Mouse (Mus musculus) midbrain, embryonic 15.5 days (tissue): ENCODE results near the gene 4930562C15Rik. TPM values are rescaled to one million over a fixed set of nuclear protein-coding genes. Genes with fewer than 3 reads are reported as not detected.

Experiments
- ATAC-seq: fragments of 200-750 bp; cut with Nextera tagmentation; replicated peaks from 2 replicates; pipeline ENCODE4 v1.8.0; 2017; ENCODE audit warnings: moderate TSS enrichment
- H3K27ac ChIP-seq: fragments of 300-500 bp; sonication (generic); 2 replicates; pipeline ENCODE4 v1.5.1; 2015; ENCODE audit warnings: mild to moderate bottlenecking, inconsistent platforms
- H3K27me3 ChIP-seq: fragments of 300-500 bp; sonication (generic); replicated peaks from 2 replicates; pipeline ENCODE4 v1.6.1; 2015; ENCODE audit warnings: inconsistent platforms
- H3K36me3 ChIP-seq: fragments of 300-500 bp; sonication (generic); replicated peaks from 2 replicates; pipeline ENCODE4 v1.6.1; 2015; ENCODE audit warnings: inconsistent platforms
- H3K4me1 ChIP-seq: fragments of 300-500 bp; sonication (generic); 2 replicates; pipeline ENCODE4 v1.6.1; 2015; ENCODE audit warnings: inconsistent platforms
- H3K4me2 ChIP-seq: fragments of 300-500 bp; sonication (generic); 2 replicates; pipeline ENCODE4 v1.6.1; 2015; ENCODE audit warnings: inconsistent platforms, mild to moderate bottlenecking, moderate library complexity
- H3K4me3 ChIP-seq: fragments of 300-500 bp; sonication (generic); 2 replicates; pipeline ENCODE4 v1.5.1; 2015; ENCODE audit warnings: mild to moderate bottlenecking, inconsistent platforms
- H3K9ac ChIP-seq: fragments of 300-500 bp; sonication (generic); 2 replicates; pipeline ENCODE4 v1.6.1; 2015; ENCODE audit warnings: mild to moderate bottlenecking, inconsistent platforms
- H3K9me3 ChIP-seq: fragments of 300-500 bp; sonication (generic); 2 replicates; pipeline ENCODE4 v1.6.1; 2016; ENCODE audit warnings: inconsistent platforms
- WGBS: fragments of 180-500 bp; shearing (Covaris S2); methylation state at CpG from one replicate; pipeline ENCODE4 v1.1.7; 2015; ENCODE audit warnings: mixed read lengths; 5-methylcytosine and 5-hydroxymethylcytosine counted together
- polyA plus RNA-seq: library from polyadenylated mRNA; unstranded; fragments of >200 nt; fragmentation: Nextera tagmentation; extraction: Ambion mirVana; gene quantifications from 2 replicates; pipeline ENCODE4 v1.2.1, GENCODE M21; 2015

4930562C15Rik gene
- polyA plus RNA-seq, 1 experiment from 2014 or later: 0.19 TPM

DNA sequence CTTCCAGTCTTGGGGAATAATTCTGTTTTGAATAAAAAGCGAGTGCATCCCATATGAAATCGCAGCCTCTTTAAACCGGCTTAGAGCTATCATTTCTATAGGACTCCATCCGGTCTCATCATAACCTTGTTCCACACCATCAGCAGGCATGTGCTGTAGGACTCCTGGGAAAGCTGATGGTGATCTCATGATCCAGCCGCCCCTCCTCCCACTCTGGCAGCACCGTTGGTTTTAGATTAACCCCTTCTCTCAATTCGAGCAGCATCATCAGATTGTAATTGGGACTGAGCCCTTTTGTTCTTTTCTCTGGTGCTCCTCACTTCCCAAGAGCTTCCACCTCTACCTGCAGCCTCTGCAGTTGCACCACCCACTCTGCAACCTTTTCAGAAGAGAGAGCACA lies 66.0 kb downstream of the 4930562C15Rik start:
- no peak overlapping the region for H3K9ac ChIP-seq
- ATAC-seq: no peak
- no peaks in the 10 kb centered on the region for H3K9me3 ChIP-seq
- no peaks in the 10 kb centered on the region for H3K36me3 ChIP-seq
- 55% methylated on average over 7 of the region's 7 CpGs for WGBS
- H3K27me3 ChIP-seq: no peaks in the 10 kb centered on the region
- 0 out of 2 replicates have a peak, but pooled peaks cover 5% of the 10 kb centered on the region for H3K4me1 ChIP-seq
- H3K27ac ChIP-seq: no peak overlapping the region
- no peak overlapping the region for H3K4me2 ChIP-seq
- no peak overlapping the region for H3K4me3 ChIP-seq

DNA sequence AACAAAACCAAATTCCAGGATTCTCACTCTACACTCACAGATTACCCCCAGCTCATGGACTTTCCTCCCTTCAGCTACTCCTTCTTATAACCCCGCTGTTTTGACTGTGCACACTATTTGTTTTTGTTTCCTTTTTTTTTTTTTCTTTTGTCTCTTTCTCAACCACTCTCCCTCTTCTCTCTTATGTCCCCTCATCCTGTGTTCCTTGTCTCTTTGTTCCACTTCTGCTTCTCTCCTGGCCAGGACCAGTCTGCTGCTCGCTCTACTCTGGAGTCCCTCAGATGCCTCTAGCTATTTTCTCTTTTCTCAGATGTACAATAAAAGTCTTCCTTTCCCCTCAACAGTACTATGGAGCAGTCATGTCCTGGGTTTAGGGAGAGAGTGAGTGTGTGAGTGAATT lies 67.2 kb downstream of the 4930562C15Rik start:
- Histone ChIP-seq H3K4me3 (no peak overlapping the region), H3K27ac (no peak overlapping the region), H3K4me2 (no peak overlapping the region), H3K9me3 (no peaks in the 10 kb centered on the region), H3K36me3 (no peaks in the 10 kb centered on the region), H3K9ac (no peak overlapping the region), H3K27me3 (no peaks in the 10 kb centered on the region), H3K4me1 (no peaks in the 10 kb centered on the region)
- no peak for ATAC-seq
- 88% methylated on average over 2 of the region's 2 CpGs for WGBS

DNA sequence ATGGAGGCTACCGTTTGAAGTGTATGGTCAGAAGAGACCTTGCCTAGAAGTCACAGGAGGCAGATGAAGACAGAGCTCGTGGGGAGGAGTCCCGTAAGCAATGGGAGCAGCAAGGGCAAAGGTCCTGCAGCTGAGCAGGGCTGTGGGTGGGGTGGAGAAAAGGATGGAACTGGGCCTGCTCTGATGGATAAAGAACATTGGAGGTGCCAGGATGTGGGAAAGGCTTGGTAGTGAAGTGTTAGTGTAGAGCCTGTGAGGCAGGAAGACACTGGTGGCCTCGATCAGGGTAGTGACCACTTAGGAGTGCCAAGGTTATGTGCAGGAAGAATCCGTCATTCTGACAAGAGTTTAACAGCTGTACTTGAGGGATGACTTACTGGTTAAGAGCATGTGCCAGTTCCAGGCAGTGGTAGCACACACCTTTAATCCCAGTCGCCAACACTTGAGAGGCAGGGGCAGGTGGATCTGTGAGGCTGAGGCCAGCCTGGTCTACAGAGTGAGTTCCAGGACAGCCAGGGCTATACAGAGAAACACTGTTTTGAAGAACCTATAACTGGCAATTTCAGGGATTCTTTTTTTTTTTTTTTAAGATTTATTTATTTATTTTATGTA lies 68.4 kb downstream of the 4930562C15Rik start:
- Histone ChIP-seq H3K27me3 (no peaks in the 10 kb centered on the region), H3K9me3 (no peaks in the 10 kb centered on the region), H3K4me3 (no peak overlapping the region), H3K27ac (no peak overlapping the region), H3K36me3 (0 out of 2 replicates have a peak, but pooled peaks cover 3% of the 10 kb centered on the region), H3K9ac (no peak overlapping the region), H3K4me1 (no peaks in the 10 kb centered on the region), H3K4me2 (no peak overlapping the region)
- no peak for ATAC-seq
- 87% methylated on average over 6 of the region's 6 CpGs for WGBS

DNA sequence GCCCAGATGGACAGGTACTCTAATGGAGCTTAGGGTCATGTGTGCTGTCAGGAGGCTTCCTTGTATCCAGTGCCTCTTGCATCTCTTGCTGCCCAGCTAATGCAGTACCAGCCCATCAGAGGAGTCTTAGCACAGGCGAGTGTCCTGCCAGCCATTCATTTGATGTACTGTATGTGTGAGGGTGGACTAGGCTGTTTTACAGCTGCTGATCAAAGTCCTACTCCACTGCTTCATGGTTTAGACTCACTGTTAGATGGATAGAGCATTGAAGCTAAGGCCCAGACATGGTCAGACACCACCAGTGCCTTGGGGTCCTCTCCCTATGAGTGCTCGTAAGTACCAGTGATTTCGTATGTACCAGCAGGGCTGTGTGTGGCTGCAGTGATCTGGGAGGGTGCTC lies 69.7 kb downstream of the 4930562C15Rik start:
- peaks cover 8% of the 10 kb centered on the region; the same call in 1 of the 2 replicates for H3K36me3 ChIP-seq
- H3K9ac ChIP-seq: no peak overlapping the region
- H3K4me2 ChIP-seq: no peak overlapping the region
- no peaks in the 10 kb centered on the region for H3K27me3 ChIP-seq
- 93% methylated on average over 3 of the region's 3 CpGs for WGBS
- no peak for ATAC-seq
- no peak overlapping the region for H3K4me3 ChIP-seq
- H3K4me1 ChIP-seq: no peaks in the 10 kb centered on the region
- no peak overlapping the region for H3K27ac ChIP-seq
- no peaks in the 10 kb centered on the region for H3K9me3 ChIP-seq

DNA sequence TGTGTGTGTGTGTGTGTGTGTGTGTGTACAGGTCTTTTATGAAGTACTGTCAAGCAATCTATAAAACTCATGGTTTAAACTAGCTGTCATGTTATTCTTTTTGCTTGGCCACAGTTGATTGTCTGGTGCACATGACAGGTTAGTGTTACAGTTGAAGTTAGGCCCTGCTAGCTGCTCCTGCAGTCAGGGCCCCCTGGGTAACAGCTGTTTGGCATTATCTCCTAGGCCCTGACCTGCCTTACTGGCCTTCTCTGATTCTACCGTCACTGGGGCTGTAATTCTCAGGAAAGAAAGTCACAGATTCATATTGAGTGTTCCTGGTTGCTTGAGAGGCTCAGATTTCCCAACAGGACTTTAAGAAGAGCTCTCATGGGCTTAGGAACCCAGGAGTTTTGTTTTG lies 70.4 kb downstream of the 4930562C15Rik start:
- peaks cover 12% of the 10 kb centered on the region for H3K36me3 ChIP-seq
- WGBS: 82% methylated on average over 1 of the region's 1 CpGs
- no peak for ATAC-seq

DNA sequence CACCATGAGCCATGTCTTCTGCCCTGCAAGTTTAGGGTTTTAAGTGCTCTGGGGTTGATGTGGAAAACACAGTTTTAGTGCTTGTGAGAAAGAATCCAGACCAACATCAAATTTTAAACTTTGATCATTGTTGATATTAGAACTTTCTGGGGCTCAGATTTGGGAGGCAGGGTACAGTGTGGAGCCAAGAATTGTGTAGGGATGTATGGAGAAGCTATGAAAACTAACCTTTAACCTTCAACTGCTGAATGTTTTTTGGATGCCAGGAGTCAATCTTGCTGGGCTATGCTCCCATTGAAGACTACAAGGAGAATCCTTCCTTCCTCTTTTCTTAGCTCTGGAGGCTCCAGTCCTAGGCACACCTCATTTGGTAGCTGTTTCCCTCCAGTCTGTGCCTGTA lies 71.3 kb downstream of the 4930562C15Rik start:
- Histone ChIP-seq H3K4me2 (no peak overlapping the region), H3K4me1 (no peaks in the 10 kb centered on the region), H3K36me3 (peaks cover 19% of the 10 kb centered on the region), H3K27ac (no peak overlapping the region), H3K27me3 (no peaks in the 10 kb centered on the region), H3K4me3 (no peak overlapping the region), H3K9me3 (no peaks in the 10 kb centered on the region), H3K9ac (no peak overlapping the region)
- no peak for ATAC-seq

More for the DNA sequence above, 70.4 kb downstream of the 4930562C15Rik start:
- Histone ChIP-seq H3K4me2 (no peak overlapping the region), H3K9me3 (no peaks in the 10 kb centered on the region), H3K27ac (no peak overlapping the region), H3K27me3 (no peaks in the 10 kb centered on the region), H3K4me3 (no peak overlapping the region), H3K4me1 (no peaks in the 10 kb centered on the region), H3K9ac (no peak overlapping the region)

DNA sequence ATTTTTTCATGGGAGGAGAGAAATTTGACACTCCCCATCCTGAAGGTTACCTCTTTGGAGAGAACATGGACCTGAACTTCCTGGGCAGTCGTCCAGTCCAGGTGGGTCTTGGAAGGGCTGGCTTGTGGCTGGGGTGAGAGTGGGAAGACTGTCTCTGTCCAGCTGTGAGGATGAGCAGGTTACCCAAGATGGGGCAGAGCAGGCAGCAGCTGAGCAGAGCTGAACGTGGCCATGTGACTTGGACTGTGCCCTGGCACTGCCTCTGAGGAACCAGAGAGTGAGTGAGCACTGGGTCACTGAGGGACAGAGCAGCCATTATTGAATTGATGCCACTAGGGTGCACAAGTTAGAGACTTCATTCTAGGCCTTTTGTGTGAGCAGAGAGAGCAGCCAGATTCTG lies 72.2 kb downstream of the 4930562C15Rik start:
- peaks cover 25% of the 10 kb centered on the region for H3K36me3 ChIP-seq
- no peaks in the 10 kb centered on the region for H3K27me3 ChIP-seq
- H3K4me2 ChIP-seq: no peak overlapping the region
- no peak overlapping the region for H3K4me3 ChIP-seq
- H3K27ac ChIP-seq: no peak overlapping the region
- WGBS: 68% methylated on average over 2 of the region's 2 CpGs
- no peak for ATAC-seq
- H3K9me3 ChIP-seq: no peaks in the 10 kb centered on the region
- no peaks in the 10 kb centered on the region for H3K4me1 ChIP-seq
- no peak overlapping the region for H3K9ac ChIP-seq

DNA sequence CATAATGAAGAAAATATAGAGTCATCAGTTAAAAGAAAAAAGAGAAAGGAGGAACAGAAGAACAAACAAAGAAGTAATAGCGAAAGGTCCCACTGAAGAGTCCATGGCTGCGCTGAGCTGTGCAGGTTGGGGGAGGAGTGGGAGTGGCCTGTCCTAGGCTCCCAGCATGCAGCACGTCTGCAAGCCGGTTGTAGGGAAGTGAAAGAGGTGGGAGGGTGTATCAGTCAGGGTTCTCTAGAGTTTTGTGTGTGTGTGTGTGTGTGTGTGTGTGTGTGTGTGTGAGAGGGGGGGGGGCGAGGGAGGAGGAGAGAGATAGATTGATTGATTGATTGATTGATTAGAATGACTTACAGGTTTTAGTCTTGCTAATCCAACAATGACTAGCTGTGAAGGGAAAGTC lies 72.8 kb downstream of the 4930562C15Rik start:
- H3K9ac ChIP-seq: no peak overlapping the region
- H3K4me2 ChIP-seq: no peak overlapping the region
- ATAC-seq: no peak
- WGBS: 41% methylated on average over 4 of the region's 5 CpGs
- no peak overlapping the region for H3K4me3 ChIP-seq
- no peaks in the 10 kb centered on the region for H3K9me3 ChIP-seq
- H3K27me3 ChIP-seq: no peaks in the 10 kb centered on the region
- peaks cover 29% of the 10 kb centered on the region for H3K36me3 ChIP-seq
- H3K4me1 ChIP-seq: no peaks in the 10 kb centered on the region
- no peak overlapping the region for H3K27ac ChIP-seq

DNA sequence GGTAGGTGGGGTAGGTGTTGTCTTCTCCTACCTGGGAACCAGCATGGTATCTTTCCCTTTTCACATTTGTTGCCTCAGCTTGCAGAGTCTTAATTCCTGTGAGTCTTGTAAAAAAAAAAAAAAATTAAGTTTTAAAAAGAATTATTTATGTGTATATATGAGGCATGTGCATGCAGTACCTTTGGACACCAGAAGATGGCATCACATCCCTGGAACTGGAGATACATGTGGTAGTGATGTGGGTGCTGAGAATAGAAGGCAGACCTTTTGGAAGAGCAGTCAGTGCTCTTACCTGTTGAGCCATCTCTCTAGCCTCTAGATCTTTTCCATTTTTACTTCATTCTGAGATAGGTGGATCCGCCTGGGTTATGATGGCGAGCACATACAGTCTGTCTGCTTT lies 74.5 kb downstream of the 4930562C15Rik start:
- WGBS: 100% methylated on average over 2 of the region's 2 CpGs
- H3K4me3 ChIP-seq: no peak overlapping the region
- H3K4me2 ChIP-seq: no peak overlapping the region
- H3K4me1 ChIP-seq: 0 out of 2 replicates have a peak, but pooled peaks cover 4% of the 10 kb centered on the region
- H3K36me3 ChIP-seq: peaks cover 40% of the 10 kb centered on the region
- no peak for ATAC-seq
- H3K27ac ChIP-seq: no peak overlapping the region
- no peaks in the 10 kb centered on the region for H3K27me3 ChIP-seq
- H3K9ac ChIP-seq: no peak overlapping the region
- no peaks in the 10 kb centered on the region for H3K9me3 ChIP-seq

DNA sequence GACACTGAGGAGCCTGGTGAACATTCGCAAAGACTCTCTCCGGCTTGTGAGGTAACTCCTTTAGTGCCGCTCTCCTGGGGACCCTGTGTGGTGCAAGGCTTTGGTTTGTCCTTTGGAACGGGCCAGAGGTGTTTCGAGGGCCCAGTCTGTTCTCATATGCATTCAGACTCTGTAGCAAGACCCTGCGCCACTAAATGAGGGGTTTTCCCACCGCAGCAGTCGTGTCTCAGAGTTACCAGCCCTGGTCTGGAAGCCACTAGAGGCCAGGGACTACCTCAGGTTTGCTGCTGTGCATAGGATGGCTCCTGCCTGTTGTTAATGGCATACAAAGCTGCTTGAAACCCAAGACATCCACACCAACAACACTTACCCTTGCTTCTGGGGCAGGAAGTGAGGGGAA lies 75.5 kb downstream of the 4930562C15Rik start:
- no peak overlapping the region for H3K4me3 ChIP-seq
- no peak for ATAC-seq
- peaks cover 40% of the 10 kb centered on the region for H3K36me3 ChIP-seq
- no peaks in the 10 kb centered on the region for H3K9me3 ChIP-seq
- no peak overlapping the region for H3K27ac ChIP-seq
- no peak overlapping the region for H3K4me2 ChIP-seq
- H3K27me3 ChIP-seq: no peaks in the 10 kb centered on the region
- H3K9ac ChIP-seq: no peak overlapping the region
- 96% methylated on average over 8 of the region's 8 CpGs for WGBS
- 0 out of 2 replicates have a peak, but pooled peaks cover 4% of the 10 kb centered on the region for H3K4me1 ChIP-seq

DNA sequence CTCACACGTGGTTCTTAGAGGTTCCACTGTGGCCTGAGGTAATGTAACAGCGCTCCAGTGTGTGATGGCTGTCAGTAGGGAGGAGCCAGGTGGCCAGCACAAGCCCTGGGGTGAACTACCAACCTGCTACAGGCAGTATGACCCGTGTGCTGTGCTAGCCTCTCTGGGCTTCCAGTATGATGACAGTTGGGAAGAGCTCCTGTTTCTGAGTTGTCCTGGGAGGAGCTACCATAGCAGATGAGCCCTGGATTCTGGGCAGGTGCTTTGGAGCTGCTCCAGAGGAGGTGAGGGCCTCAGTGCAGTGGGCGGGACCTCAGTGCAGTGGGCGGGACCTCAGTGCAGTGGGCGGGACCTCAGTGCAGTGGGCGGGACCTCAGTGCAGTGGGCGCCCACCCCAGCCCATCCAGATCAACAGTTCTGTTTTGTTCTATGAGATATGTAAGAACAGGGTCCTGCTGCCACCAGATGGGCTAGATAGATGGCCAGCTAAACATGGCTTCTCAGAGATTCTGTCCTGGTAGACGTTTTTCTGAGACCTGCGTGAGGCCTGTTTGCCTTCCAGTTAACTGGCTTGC lies 76.9 kb downstream of the 4930562C15Rik start:
- Histone ChIP-seq H3K27ac (no peak overlapping the region), H3K4me3 (no peak overlapping the region), H3K4me2 (no peak overlapping the region), H3K4me1 (0 out of 2 replicates have a peak, but pooled peaks cover 4% of the 10 kb centered on the region), H3K9me3 (no peaks in the 10 kb centered on the region), H3K27me3 (no peaks in the 10 kb centered on the region), H3K36me3 (peaks cover 40% of the 10 kb centered on the region), H3K9ac (no peak overlapping the region)
- ATAC-seq: no peak; the same call in 1 of the 2 replicates
- 80% methylated on average over 10 of the region's 10 CpGs for WGBS

DNA sequence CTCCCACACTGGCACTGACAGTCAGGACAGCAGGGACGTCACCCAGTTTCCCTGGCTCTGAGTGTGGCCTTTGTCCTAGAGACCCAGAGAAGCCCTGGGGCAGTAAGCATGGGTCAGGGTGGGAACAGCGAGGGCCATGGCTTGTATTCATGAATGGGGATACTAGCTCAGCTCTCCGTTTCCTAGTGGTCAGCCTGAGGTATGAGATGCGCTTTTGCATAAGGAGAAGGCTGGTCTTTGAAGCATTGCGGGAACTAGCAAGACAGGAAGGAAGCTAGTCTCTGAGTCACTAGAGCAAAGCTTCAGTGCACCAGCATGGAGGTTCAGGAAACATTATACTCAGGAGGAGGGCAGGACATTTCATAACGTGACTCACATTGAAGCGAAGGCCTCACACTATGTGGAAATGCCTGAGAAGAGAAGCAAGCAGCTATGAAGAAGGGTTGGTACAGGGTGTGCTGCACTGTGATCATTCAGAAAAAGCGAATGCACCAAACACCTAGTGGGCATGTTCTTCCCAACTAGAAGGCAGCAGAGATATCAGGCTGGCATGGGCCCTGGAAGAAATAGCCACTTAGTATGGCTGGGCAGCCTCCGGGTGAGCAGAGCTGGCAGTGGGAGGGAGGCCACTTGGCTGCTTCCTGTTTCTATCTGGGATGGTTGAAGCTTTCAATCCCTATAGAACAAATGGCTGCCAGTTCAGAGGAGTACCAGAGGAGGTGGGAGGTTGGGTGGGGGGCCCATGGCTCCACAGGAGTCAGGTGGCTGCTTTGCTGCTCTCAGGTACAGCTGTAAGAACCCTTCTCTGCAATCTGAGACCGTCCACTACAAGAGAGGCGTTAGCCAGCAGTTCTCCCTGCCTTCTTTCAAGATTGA lies 77.9 kb downstream of the 4930562C15Rik start:
- ATAC-seq: peak; percentile 34; the same call in 1 of the 2 replicates
- H3K4me2 ChIP-seq: no peak overlapping the region
- H3K27ac ChIP-seq: peak overlapping the region; percentile 47; the same call in 1 of the 2 replicates
- 0 out of 2 replicates have a peak, but pooled peaks cover 4% of the 10 kb centered on the region for H3K4me1 ChIP-seq
- H3K9me3 ChIP-seq: no peaks in the 10 kb centered on the region
- no peak overlapping the region for H3K9ac ChIP-seq
- 84% methylated on average over 11 of the region's 11 CpGs for WGBS
- H3K27me3 ChIP-seq: no peaks in the 10 kb centered on the region
- H3K36me3 ChIP-seq: peaks cover 40% of the 10 kb centered on the region
- no peak overlapping the region for H3K4me3 ChIP-seq
